Mouse (Mus musculus): ENCODE data around the gene Sae1. TPM values are rescaled to one million over a fixed set of nuclear protein-coding genes. Genes with fewer than 3 reads are reported as not detected.

Sae1 gene
- polyA plus RNA-seq, 1 experiment from 2014 or later: 321 TPM

- no peaks in the 10 kb centered on the region for H3K27me3 ChIP-seq (replicated peaks)
- no peaks in the 10 kb centered on the region for H3K9me3 ChIP-seq
- H3K4me1 ChIP-seq: peaks cover 12% of the 10 kb centered on the region
- no peak overlapping the region for H3K9ac ChIP-seq
- peaks cover 70% of the 10 kb centered on the region for H3K36me3 ChIP-seq
- no peak overlapping the region for H3K4me3 ChIP-seq
- ATAC-seq (ENCODE audit: low FRiP score, low read depth): no peak
- H3K4me2 ChIP-seq (replicated peaks): no peak overlapping the region
- WGBS: 93% methylated on average over 2 of the region's 2 CpGs
- no peak overlapping the region for H3K27ac ChIP-seq
Measured at GRCm38 (mm10) chr7:16370596-16370995, 17.0 kb downstream of the Sae1 start.

GRCm38 (mm10) chr7:16368835-16369234 is 18.8 kb downstream of the Sae1 start:
- ATAC-seq (ENCODE audit: low FRiP score, low read depth): no peak
- no peak overlapping the region for H3K9ac ChIP-seq
- no peak overlapping the region for H3K4me2 ChIP-seq (replicated peaks)
- H3K9me3 ChIP-seq: no peaks in the 10 kb centered on the region
- H3K27ac ChIP-seq: no peak overlapping the region
- peaks cover 28% of the 10 kb centered on the region for H3K4me1 ChIP-seq
- 91% methylated on average over 2 of the region's 2 CpGs for WGBS
- H3K36me3 ChIP-seq: peaks cover 66% of the 10 kb centered on the region
- no peak overlapping the region for H3K4me3 ChIP-seq
- H3K27me3 ChIP-seq (replicated peaks): no peaks in the 10 kb centered on the region

DNA sequence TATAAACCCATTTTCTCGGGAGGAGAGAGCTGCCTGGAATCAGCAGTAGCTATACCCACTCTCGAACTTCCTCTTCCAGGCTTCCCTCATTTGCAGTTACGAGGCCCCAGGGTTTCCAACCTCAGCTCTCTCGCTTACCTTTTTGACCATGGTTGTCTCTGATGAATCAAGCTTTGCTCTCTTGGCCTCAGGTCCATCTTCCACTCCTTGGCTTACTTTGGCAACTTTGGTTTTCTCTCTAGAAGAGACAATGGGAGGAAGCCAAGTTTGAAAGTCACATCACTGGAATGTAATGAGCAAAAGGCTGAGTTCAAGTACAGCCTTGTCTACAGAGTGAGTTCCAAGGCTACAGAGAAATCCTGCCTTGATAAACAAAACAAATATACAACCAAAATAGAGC is 20.9 kb downstream of the Sae1 start:
- Histone ChIP-seq H3K36me3 (peaks cover 62% of the 10 kb centered on the region), H3K4me1 (peaks cover 36% of the 10 kb centered on the region)
- WGBS: 51% methylated on average over 4 of the region's 4 CpGs

GRCm38 (mm10) chr7:16366133-16366646 is 21.4 kb downstream of the Sae1 start:
- no peaks in the 10 kb centered on the region for H3K27me3 ChIP-seq (replicated peaks)
- no peak overlapping the region; the same call in 1 of the 2 replicates for H3K4me2 ChIP-seq (replicated peaks)
- no peaks in the 10 kb centered on the region for H3K9me3 ChIP-seq
- peaks cover 36% of the 10 kb centered on the region for H3K4me1 ChIP-seq
- WGBS: 29% methylated on average over 10 of the region's 10 CpGs
- no peak overlapping the region for H3K9ac ChIP-seq
- 0 out of 2 replicates have a peak overlapping the region, but pooled peaks have one; percentile 12 for H3K27ac ChIP-seq
- no peak overlapping the region for H3K4me3 ChIP-seq
- H3K36me3 ChIP-seq: peaks cover 62% of the 10 kb centered on the region
- no peak for ATAC-seq (ENCODE audit: low FRiP score, low read depth)

More for the DNA sequence above, 20.9 kb downstream of the Sae1 start:
- H3K4me3 ChIP-seq: no peak overlapping the region
- no peak for ATAC-seq (ENCODE audit: low FRiP score, low read depth)
- H3K9me3 ChIP-seq: no peaks in the 10 kb centered on the region
- no peak overlapping the region for H3K9ac ChIP-seq
- no peak overlapping the region for H3K27ac ChIP-seq
- H3K27me3 ChIP-seq (replicated peaks): no peaks in the 10 kb centered on the region
- H3K4me2 ChIP-seq (replicated peaks): no peak overlapping the region

DNA sequence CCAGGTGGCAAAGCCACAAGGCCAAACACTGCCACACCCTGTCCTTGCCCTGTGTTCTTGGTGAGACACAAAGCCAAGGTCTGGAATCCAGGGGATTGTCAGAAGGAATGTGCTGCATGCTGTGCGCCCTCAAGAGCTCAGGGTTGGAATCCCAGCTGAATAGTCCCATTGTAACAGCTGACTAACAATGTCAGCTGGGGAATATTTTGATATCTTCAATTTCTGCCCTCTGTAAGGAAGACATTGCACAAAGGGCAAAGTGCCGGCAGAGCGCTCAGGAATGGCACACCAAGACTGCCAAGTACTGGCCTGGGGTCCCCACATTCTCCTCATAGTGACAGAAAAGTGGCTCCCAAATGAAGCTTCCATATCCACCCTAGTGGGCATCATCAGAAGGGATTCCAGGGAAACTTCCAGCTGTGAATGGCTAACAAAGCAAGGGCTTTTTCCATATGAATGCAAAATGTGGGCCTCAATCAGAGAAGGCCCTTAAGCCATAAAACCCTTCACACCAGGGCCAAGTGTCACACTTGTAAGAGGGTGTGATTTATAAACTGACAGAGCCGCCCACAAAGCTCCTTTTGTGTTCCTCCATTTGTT is 22.6 kb downstream of the Sae1 start:
- peak overlapping the region; percentile 22; the same call in 1 of the 2 replicates for H3K4me2 ChIP-seq (replicated peaks)
- H3K4me1 ChIP-seq: peaks cover 36% of the 10 kb centered on the region
- H3K36me3 ChIP-seq: peaks cover 51% of the 10 kb centered on the region
- peak overlapping the region; percentile 75 for H3K27ac ChIP-seq
- no peak overlapping the region for H3K4me3 ChIP-seq
- no peaks in the 10 kb centered on the region for H3K9me3 ChIP-seq
- H3K27me3 ChIP-seq (replicated peaks): no peaks in the 10 kb centered on the region
- peak; percentile 91 for ATAC-seq (ENCODE audit: low FRiP score, low read depth)
- WGBS: 10% methylated on average over 4 of the region's 4 CpGs
- H3K9ac ChIP-seq: no peak overlapping the region

DNA sequence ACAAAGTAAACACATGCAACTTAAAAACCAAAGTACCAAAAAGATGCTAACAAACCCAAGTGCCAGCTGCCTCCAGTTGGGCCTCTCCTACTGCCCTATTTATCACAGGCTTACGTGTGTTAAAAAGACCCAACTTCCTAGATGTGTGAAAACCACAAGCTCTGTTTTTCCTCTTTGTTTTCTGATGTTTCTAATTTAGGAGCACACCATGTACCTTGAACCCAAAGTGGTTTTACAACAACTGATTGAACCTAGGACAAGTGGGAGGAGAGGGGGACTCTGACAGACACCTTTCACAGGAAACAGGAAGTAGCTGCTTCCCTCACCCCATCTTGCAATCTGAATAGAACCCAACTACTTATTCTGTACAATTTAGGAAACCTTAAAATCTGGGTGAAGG is 23.3 kb downstream of the Sae1 start:
- Histone ChIP-seq H3K4me3 (no peak overlapping the region), H3K27ac (0 out of 2 replicates have a peak overlapping the region, but pooled peaks have one; percentile 75), H3K4me1 (peaks cover 36% of the 10 kb centered on the region), H3K9me3 (no peaks in the 10 kb centered on the region), H3K4me2 (replicated peaks) (0 out of 2 replicates have a peak overlapping the region, but pooled peaks have one; percentile 22), H3K27me3 (replicated peaks) (no peaks in the 10 kb centered on the region), H3K36me3 (peaks cover 44% of the 10 kb centered on the region), H3K9ac (no peak overlapping the region)
- WGBS: 67% methylated on average over 1 of the region's 1 CpGs
- no peak for ATAC-seq (ENCODE audit: low FRiP score, low read depth)

DNA sequence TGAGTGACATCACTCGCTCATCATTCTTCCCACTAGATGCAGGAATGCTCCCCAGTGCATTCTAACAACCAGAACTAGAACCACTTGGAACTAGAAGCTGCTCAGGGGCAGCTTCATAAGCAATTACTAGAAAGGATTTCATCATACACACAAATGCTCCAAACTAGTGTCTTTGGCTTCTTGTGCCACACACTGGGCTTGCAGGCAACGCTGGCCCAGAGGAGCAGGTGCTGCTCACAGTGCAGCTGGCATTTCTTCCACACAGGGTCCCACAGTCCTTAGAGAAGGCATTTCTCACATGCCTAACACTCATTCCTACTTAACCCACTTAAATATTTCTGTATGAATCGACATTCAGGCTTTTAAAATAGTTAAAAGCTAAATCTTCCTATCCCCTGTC is 30.0 kb downstream of the Sae1 start:
- Histone ChIP-seq H3K9me3 (no peaks in the 10 kb centered on the region), H3K27ac (no peak overlapping the region), H3K4me2 (replicated peaks) (no peak overlapping the region), H3K27me3 (replicated peaks) (no peaks in the 10 kb centered on the region), H3K36me3 (peaks cover 47% of the 10 kb centered on the region), H3K4me3 (no peak overlapping the region), H3K4me1 (0 out of 2 replicates have a peak, but pooled peaks cover 6% of the 10 kb centered on the region), H3K9ac (no peak overlapping the region)
- WGBS: 96% methylated on average over 3 of the region's 3 CpGs
- ATAC-seq (ENCODE audit: low FRiP score, low read depth): no peak

GRCm38 (mm10) chr7:16355854-16356594 is 31.6 kb downstream of the Sae1 start:
- Histone ChIP-seq H3K27ac (no peak overlapping the region), H3K9ac (no peak overlapping the region), H3K4me1 (no peaks in the 10 kb centered on the region), H3K36me3 (peaks cover 63% of the 10 kb centered on the region), H3K9me3 (no peaks in the 10 kb centered on the region), H3K4me2 (replicated peaks) (no peak overlapping the region), H3K4me3 (no peak overlapping the region), H3K27me3 (replicated peaks) (no peaks in the 10 kb centered on the region)
- ATAC-seq (ENCODE audit: low FRiP score, low read depth): no peak
- WGBS: 98% methylated on average over 3 of the region's 3 CpGs

DNA sequence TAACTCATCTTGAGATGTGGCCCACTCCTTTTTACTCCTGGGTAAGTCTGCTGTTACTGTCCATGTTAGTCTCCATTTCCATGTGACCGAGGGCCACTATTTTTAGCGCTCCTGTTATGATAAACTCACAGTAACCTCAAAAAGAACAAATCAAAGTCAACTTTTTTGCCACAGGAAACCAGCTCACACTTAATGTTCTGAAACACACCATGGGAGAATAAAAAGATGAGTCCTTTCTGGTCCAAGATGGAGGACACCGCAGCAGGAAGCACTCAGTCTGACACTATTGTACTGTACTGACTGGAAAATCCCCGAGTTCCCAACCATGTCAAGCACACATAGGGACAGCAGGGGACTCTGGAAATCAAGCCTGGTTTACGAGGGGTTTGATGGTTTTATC is 37.6 kb downstream of the Sae1 start:
- no peak overlapping the region for H3K27ac ChIP-seq
- no peaks in the 10 kb centered on the region for H3K9me3 ChIP-seq
- H3K27me3 ChIP-seq (replicated peaks): no peaks in the 10 kb centered on the region
- H3K9ac ChIP-seq: no peak overlapping the region
- H3K4me3 ChIP-seq: no peak overlapping the region
- H3K4me2 ChIP-seq (replicated peaks): no peak overlapping the region
- H3K4me1 ChIP-seq: no peaks in the 10 kb centered on the region
- H3K36me3 ChIP-seq: peaks cover 52% of the 10 kb centered on the region
- WGBS: 74% methylated on average over 5 of the region's 5 CpGs
- ATAC-seq (ENCODE audit: low FRiP score, low read depth): no peak

DNA sequence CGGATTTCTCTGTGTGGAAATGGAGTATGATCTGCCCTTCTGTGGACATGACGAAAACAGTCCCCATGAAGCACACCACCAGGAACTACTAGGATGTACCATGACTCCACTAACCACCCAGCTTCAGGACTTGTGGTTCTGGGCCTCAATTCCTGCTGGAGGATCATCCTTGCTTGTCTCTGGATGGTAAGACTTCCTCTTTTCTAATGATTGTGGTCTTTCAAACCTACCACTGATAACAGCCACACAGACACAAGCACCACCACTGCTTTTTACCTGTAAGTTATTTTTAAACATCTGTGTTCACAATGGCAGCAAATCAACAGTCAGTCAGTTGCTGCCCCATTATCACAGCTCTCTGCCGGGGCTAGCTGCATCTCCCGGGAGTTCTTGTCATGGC is 42.3 kb downstream of the Sae1 start:
- WGBS: 82% methylated on average over 4 of the region's 4 CpGs
- Histone ChIP-seq H3K9me3 (no peaks in the 10 kb centered on the region), H3K27ac (no peak overlapping the region), H3K27me3 (replicated peaks) (no peaks in the 10 kb centered on the region), H3K36me3 (peaks cover 41% of the 10 kb centered on the region), H3K4me1 (no peaks in the 10 kb centered on the region), H3K4me2 (replicated peaks) (no peak overlapping the region), H3K9ac (no peak overlapping the region), H3K4me3 (no peak overlapping the region)
- ATAC-seq (ENCODE audit: low FRiP score, low read depth): no peak

DNA sequence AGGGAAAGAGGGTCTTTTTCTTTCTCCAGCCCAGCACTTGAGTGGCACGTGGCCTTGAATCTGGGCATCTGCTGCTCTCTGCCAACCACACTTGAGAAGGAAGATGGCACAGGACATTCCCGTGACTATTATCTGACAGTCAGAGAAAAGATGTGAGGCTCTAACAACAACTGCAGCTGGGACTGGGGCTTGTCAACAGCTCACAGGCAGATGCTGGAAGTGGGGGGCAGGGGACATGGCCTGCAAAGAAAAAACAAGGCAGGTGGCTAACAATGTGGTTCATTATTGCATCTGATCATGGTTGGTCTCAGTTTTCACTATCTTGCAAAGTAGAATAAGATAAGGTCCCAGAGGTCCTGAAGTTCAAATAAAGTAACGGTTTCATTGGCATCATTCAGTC is 43.0 kb downstream of the Sae1 start:
- Histone ChIP-seq H3K4me3 (no peak overlapping the region), H3K9me3 (no peaks in the 10 kb centered on the region), H3K4me1 (no peaks in the 10 kb centered on the region), H3K27ac (no peak overlapping the region), H3K36me3 (peaks cover 39% of the 10 kb centered on the region), H3K4me2 (replicated peaks) (no peak overlapping the region), H3K9ac (no peak overlapping the region), H3K27me3 (replicated peaks) (no peaks in the 10 kb centered on the region)
- 90% methylated on average over 3 of the region's 3 CpGs for WGBS
- no peak for ATAC-seq (ENCODE audit: low FRiP score, low read depth)

DNA sequence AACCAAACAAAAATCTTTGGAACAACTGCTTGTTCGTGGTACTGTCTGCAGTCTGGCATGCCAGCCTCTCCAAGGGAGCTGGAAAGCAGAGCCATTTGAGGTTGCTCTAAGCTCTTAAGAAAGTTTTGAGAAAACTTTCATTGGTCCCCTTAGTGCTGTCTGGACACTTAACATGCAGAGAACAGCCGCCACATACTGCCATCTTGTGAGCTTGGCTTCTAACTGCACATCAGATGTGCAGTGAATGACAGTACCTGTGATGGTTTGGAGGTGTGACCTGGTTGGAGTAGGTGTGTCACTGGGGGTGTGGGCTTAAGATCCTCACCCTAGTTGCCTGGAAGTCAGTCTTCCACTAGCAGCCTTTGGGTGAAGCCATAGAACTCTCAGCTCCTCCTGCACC is 49.9 kb downstream of the Sae1 start:
- no peak for ATAC-seq (ENCODE audit: low FRiP score, low read depth)
- Histone ChIP-seq H3K36me3 (peaks cover 63% of the 10 kb centered on the region), H3K4me1 (no peaks in the 10 kb centered on the region), H3K4me3 (no peak overlapping the region), H3K4me2 (replicated peaks) (no peak overlapping the region), H3K27ac (no peak overlapping the region), H3K27me3 (replicated peaks) (no peaks in the 10 kb centered on the region), H3K9me3 (no peaks in the 10 kb centered on the region), H3K9ac (no peak overlapping the region)
- WGBS: 83% methylated on average over 2 of the region's 2 CpGs

Data from neural tube, embryonic 12.5 days (tissue).